Mouse (Mus musculus): ENCODE results near the gene Fam47e. TPM values are rescaled to one million over a fixed set of nuclear protein-coding genes. Genes with fewer than 3 reads are reported as not detected.
A peak's percentile ranks its signal among the peaks of the same experiment; 100 is the strongest.

The Fam47e gene
- total RNA-seq, 2 experiments from 2014 or later, result 0.96 TPM; not detected in 1

GRCm38 (mm10) chr5:92602691-92603690 lies 48.1 kb downstream of the Fam47e start, which contains the start of gene Stbd1:
Gene Stbd1, plus strand, starts transcription at chr5:92603041.
- DNase-seq (ENCODE audit: low spot score in 2 of 2), result peak; percentile 13 to 14

DNA sequence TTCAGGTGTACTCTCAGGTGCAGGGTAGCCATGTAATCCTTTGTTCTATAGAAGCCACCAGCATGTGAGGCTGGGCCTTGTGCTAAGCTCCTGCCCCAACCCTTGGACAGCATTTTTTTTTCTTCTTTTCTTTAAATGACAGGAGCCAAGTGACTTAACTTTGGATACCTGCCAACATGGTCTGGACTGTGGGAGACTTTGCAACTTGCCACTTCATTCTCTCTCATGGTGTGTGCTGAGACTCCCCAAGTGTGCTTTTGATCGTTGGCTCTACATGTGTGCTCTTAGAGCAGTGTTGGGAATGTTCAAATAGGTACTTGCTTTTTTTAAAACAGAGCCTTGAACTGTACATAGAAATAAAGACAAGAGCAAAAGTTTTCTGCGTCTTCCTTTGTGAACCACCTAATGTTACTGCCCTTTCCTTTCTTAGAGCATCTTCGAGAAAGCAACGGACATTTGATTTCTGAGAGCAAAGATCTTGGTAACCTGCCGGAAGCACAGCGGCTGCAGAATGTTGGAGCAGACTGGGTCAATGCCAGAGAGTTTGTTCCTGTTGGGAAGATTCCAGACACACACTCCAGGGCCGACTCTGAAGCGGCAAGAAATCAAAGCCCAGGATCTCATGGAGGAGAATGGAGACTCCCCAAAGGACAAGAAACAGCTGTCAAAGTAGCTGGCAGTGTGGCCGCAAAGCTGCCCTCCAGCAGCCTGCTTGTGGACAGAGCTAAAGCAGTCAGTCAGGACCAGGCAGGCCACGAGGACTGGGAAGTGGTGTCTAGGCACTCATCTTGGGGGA lies 49.8 kb downstream of the Fam47e start:
- DNase-seq (ENCODE audit: low spot score in 2 of 2), result no peak

GRCm38 (mm10) chr5:92607492-92608229 lies 52.8 kb downstream of the Fam47e start:
- DNase-seq (ENCODE audit: low spot score in 2 of 2), result no peak

DNA sequence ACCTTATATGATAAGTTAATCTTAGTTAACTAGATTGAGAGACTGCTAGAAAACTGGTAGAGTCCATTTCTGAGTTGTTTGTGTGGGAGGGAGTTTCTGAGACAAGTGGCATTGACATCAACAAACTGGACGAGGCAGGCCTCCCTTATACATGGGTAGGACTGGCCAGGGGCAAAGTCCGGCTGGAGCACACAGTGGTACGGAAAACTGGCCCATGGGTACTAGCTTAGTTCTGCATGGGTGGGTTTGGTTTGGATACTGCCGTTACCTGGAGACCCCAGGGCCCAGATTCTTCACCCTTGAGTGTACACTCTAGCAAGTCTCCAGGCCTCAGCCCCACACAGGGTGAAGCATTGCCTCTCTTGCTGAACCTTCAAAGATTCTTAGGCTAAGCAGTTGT lies 57.9 kb downstream of the Fam47e start:
- no peak for DNase-seq (ENCODE audit: low spot score in 2 of 2)

GRCm38 (mm10) chr5:92621883-92622282 lies 67.0 kb downstream of the Fam47e start:
- DNase-seq (ENCODE audit: low spot score in 2 of 2), result no peak

DNA sequence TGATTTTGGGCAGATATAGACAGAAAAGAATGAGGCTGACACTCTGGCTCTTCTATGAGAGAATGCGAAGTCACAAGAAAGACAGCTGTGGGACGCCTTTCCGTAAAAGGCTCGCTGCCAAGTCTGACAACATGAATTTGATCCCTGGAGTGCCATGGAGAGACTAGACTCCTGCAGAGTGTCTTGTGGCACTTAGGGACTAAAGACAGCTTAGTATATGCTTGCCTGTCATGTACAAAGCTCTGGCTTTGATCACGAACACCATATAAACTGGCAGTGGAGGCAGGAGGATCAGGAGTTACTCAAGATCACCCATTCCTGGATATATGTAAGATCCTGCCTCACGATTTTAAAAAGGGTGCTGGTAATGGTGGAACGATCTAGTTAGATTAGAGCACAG lies 73.0 kb downstream of the Fam47e start:
- no peak for DNase-seq (ENCODE audit: low spot score in 2 of 2)

DNA sequence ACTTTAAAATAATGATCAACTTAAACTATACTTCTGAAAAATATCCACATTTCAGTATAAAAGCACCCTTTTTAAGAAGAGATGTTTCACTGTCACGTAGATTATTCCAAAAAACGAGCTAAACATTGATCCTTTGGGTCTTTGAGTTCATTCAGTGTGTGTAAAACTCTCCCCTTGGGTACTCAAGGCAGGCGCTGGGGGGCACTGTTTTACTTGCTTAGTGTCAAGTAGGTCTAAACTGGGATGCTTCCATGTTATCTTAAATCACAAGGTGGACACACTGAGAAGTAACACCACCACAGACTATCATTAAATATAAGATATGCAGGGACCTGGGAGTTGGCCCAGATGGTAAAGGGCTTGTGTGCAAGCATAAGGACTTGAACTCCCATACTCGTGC lies 78.7 kb downstream of the Fam47e start:
- DNase-seq (ENCODE audit: low spot score in 2 of 2), result no peak

- DNase-seq (ENCODE audit: low spot score in 2 of 2), result no peak
Observed at GRCm38 (mm10) chr5:92634916-92635315, 80.0 kb downstream of the Fam47e start.

GRCm38 (mm10) chr5:92635891-92636290 lies 81.0 kb downstream of the Fam47e start:
- DNase-seq (ENCODE audit: low spot score in 2 of 2), result no peak

- no peak for DNase-seq (ENCODE audit: low spot score in 2 of 2)
Observed at GRCm38 (mm10) chr5:92640861-92641260, 86.0 kb downstream of the Fam47e start.

Other genes starting within 250 kb of the Fam47e start
- gene Sdad1, start 244.6 kb upstream of the Fam47e start, total RNA-seq (2021), result 10 to 100 TPM; 51.9 to 54.0 TPM
- gene Cxcl9, start 227.0 kb upstream of the Fam47e start, total RNA-seq (2021), result 1 to 10 TPM in 1 of 2 experiments, under 1 TPM in 1; 0.20 to 1.1 TPM
- 10 to 100 TPM; 42.5 to 70.3 TPM for gene Art3, start 223.2 kb upstream of the Fam47e start, total RNA-seq (2021)
- 1 to 10 TPM in 1 of 2 experiments, under 1 TPM in 1; 0.76 to 1.3 TPM for gene Cxcl10, start 206.2 kb upstream of the Fam47e start, total RNA-seq (2021)
- gene Nup54, start 119.8 kb upstream of the Fam47e start, total RNA-seq (2021), result 10 to 100 TPM; 48.8 to 53.0 TPM
- 10 to 100 TPM; 75.9 to 87.0 TPM for gene Scarb2, start 48.2 kb upstream of the Fam47e start, total RNA-seq (2021)
- 10 to 100 TPM; 11.3 to 15.8 TPM for gene Stbd1, start 48.0 kb downstream of the Fam47e start, total RNA-seq (2021)
- gene Ccdc158, start 120.2 kb downstream of the Fam47e start, total RNA-seq (2021), result under 1 TPM; 0.48 to 0.64 TPM
- 10 to 100 TPM in 1 of 2 experiments, 1 to 10 TPM in 1; 10.0 to 15.0 TPM for gene Shroom3, start 128.4 kb downstream of the Fam47e start, total RNA-seq (2021)